Mouse (Mus musculus) liver, embryonic 14.5 days (tissue): ENCODE measurements around the gene Dll4. TPM values are rescaled to one million over a fixed set of nuclear protein-coding genes. Genes with fewer than 3 reads are reported as not detected.

ENCODE experiments used
- ATAC-seq: fragments of 200-750 bp; cut with Nextera tagmentation; 2 replicates; pipeline ENCODE4 v1.8.0; 2017; ENCODE audit warnings: moderate number of reproducible peaks, mild to moderate bottlenecking, moderate library complexity; ENCODE audit not compliant: insufficient read depth
- DNase-seq, 3 experiments: peaks; one replicate each; pipeline ENCODE4 v3.0.0-alpha.2; 2012 to 2013; ENCODE audit warnings: low read depth in 3 of 3, low spot score in 3 of 3
- H3K27ac ChIP-seq: fragments of 300-500 bp; sonication (generic); 2 replicates; pipeline ENCODE4 v1.5.1; 2014; ENCODE audit warnings: moderate library complexity, mild to moderate bottlenecking, control low read depth, inconsistent platforms
- H3K27me3 ChIP-seq: fragments of 300-500 bp; sonication (generic); 2 replicates; pipeline ENCODE4 v1.6.1; 2014; ENCODE audit warnings: mild to moderate bottlenecking, low read length, moderate library complexity; ENCODE audit not compliant: control insufficient read depth, insufficient read depth
- H3K36me3 ChIP-seq: fragments of 300-500 bp; sonication (generic); replicated peaks from 2 replicates; pipeline ENCODE4 v1.6.1; 2014; ENCODE audit warnings: low read depth; ENCODE audit not compliant: control insufficient read depth, insufficient read depth
- H3K4me1 ChIP-seq, 2 experiments: fragments of 200-500 bp in 1 of 2; fragments of 300-500 bp in 1 of 2; sonication (generic) in 1 of 2; replicated peaks; 2 replicates each; pipeline ENCODE4 v1.6.1; 2012 to 2014; ENCODE audit warnings: antibody characterized with exemption in 1 of 2, inconsistent platforms in 1 of 2, low read length in 1 of 2; ENCODE audit not compliant: control insufficient read depth in 2 of 2, insufficient read depth in 2 of 2
- H3K4me2 ChIP-seq: fragments of 300-500 bp; sonication (generic); 2 replicates; pipeline ENCODE4 v1.6.1; 2014; ENCODE audit warnings: low read depth, mild to moderate bottlenecking, control low read depth, moderate library complexity
- H3K4me3 ChIP-seq, 2 experiments: fragments of 200-500 bp in 1 of 2; fragments of 300-500 bp in 1 of 2; sonication (generic) in 1 of 2; 2 replicates each; pipeline ENCODE4 v1.5.1; 2012 to 2014; ENCODE audit warnings: low read depth in 2 of 2, low read length in 2 of 2, mild to moderate bottlenecking in 2 of 2, control low read depth in 1 of 2, inconsistent platforms in 1 of 2, moderate library complexity in 1 of 2; ENCODE audit not compliant: insufficient read depth in 1 of 2
- H3K9ac ChIP-seq: fragments of 300-500 bp; sonication (generic); replicated peaks from 2 replicates; pipeline ENCODE4 v1.6.1; 2014; ENCODE audit warnings: mild to moderate bottlenecking, control low read depth, moderate library complexity
- H3K9me3 ChIP-seq: fragments of 300-500 bp; sonication (generic); 2 replicates; pipeline ENCODE4 v1.6.1; 2016; ENCODE audit warnings: low read length, mixed read lengths; ENCODE audit not compliant: control insufficient read depth
- CTCF ChIP-seq: IDR thresholded peaks from 2 replicates; pipeline ENCODE4 v1.5.1; 2016; ENCODE audit warnings: antibody characterized with exemption, low read depth, control low read depth
- EP300 ChIP-seq: IDR thresholded peaks from 2 replicates; pipeline ENCODE4 v1.6.1; 2016; ENCODE audit warnings: antibody characterized with exemption, low read depth
- WGBS: fragments of 180-500 bp; shearing (Covaris S2); extraction: QIAGEN DNeasy Blood & Tissue Kit; methylation state at CpG from one replicate; pipeline ENCODE4 v1.1.7; 2014; ENCODE audit not compliant: insufficient replicate concordance; 5-methylcytosine and 5-hydroxymethylcytosine counted together
- polyA plus RNA-seq, 2 experiments: library from polyadenylated mRNA; depleted of rRNA in 1 of 2; stranded (reverse) in 1 of 2; unstranded in 1 of 2; fragments of >200 nt; fragmentation: Nextera tagmentation in 1 of 2; extraction: Ambion mirVana in 1 of 2; gene quantifications; 2 replicates each; pipeline versions ENCODE4 v1.2.1 to v1.2.3; 2012 to 2014

Gene Dll4
- polyA plus RNA-seq, 2 experiments: 0.86 to 1.4 TPM

- 38% methylated on average over 3 of the region's 3 CpGs for WGBS
- TF ChIP-seq EP300 (no peak), CTCF (no peak)
- H3K4me1 ChIP-seq: peaks cover 13 to 39% of the 10 kb centered on the region in 2 experiments
- H3K27ac ChIP-seq: peak overlapping the region; percentile 32
- H3K9ac ChIP-seq: peak overlapping the region; percentile 11; the same call in 1 of the 2 replicates
- H3K4me2 ChIP-seq: peak overlapping the region; percentile 23; the same call in 1 of the 2 replicates
- H3K9me3 ChIP-seq: no peaks in the 10 kb centered on the region
- no peaks in the 10 kb centered on the region for H3K27me3 ChIP-seq
- H3K4me3 ChIP-seq: no peak overlapping the region
- DNase-seq: no peak
- ATAC-seq: peak; percentile 44
- H3K36me3 ChIP-seq: no peaks in the 10 kb centered on the region
Observed at GRCm38 (mm10) chr2:119304798-119305208, 20.8 kb upstream of the Dll4 start.

GRCm38 (mm10) chr2:119311544-119311943, 14.0 kb upstream of the Dll4 start:
- no peak for TF ChIP-seq EP300
- Histone ChIP-seq H3K9ac (no peak overlapping the region), H3K4me3 (no peak overlapping the region), H3K9me3 (no peaks in the 10 kb centered on the region), H3K4me1 (no peaks in the 10 kb centered on the region), H3K36me3 (no peaks in the 10 kb centered on the region), H3K27me3 (no peaks in the 10 kb centered on the region), H3K4me2 (no peak overlapping the region), H3K27ac (no peak overlapping the region)
- 39% methylated on average over 12 of the region's 12 CpGs for WGBS
- no peak for ATAC-seq
- DNase-seq: no peak

- Histone ChIP-seq H3K9ac (no peak overlapping the region), H3K4me1 (no peaks in the 10 kb centered on the region), H3K36me3 (no peaks in the 10 kb centered on the region), H3K4me2 (no peak overlapping the region), H3K9me3 (no peaks in the 10 kb centered on the region), H3K27me3 (no peaks in the 10 kb centered on the region), H3K27ac (no peak overlapping the region), H3K4me3 (no peak overlapping the region)
- TF ChIP-seq EP300 (no peak), CTCF (no peak)
- no peak for DNase-seq
- 57% methylated on average over 2 of the region's 2 CpGs for WGBS
- no peak for ATAC-seq
Observed at GRCm38 (mm10) chr2:119312380-119312958, 13.1 kb upstream of the Dll4 start.

GRCm38 (mm10) chr2:119313780-119314479, 11.7 kb upstream of the Dll4 start:
- Histone ChIP-seq H3K9ac (no peak overlapping the region), H3K27me3 (no peaks in the 10 kb centered on the region), H3K27ac (no peak overlapping the region), H3K4me1 (peaks cover 0 to 2% of the 10 kb centered on the region in 2 experiments; a peak in 1 of 4 replicates), H3K4me2 (no peak overlapping the region), H3K4me3 (no peak overlapping the region), H3K9me3 (no peaks in the 10 kb centered on the region), H3K36me3 (no peaks in the 10 kb centered on the region)
- TF ChIP-seq EP300 (no peak), CTCF (no peak)
- WGBS: 40% methylated on average over 10 of the region's 10 CpGs
- DNase-seq: no peak
- no peak for ATAC-seq

GRCm38 (mm10) chr2:119314742-119315310, 10.8 kb upstream of the Dll4 start:
- 72% methylated on average over 12 of the region's 12 CpGs for WGBS
- Histone ChIP-seq H3K27ac (no peak overlapping the region), H3K36me3 (no peaks in the 10 kb centered on the region), H3K27me3 (no peaks in the 10 kb centered on the region), H3K9ac (no peak overlapping the region), H3K9me3 (no peaks in the 10 kb centered on the region), H3K4me3 (no peak overlapping the region), H3K4me2 (no peak overlapping the region), H3K4me1 (peaks cover 0 to 2% of the 10 kb centered on the region in 2 experiments; a peak in 1 of 4 replicates)
- ATAC-seq (no peak), DNase-seq (no peak)
- TF ChIP-seq CTCF (no peak), EP300 (no peak)
